Mouse (Mus musculus) neural tube, embryonic 14.5 days (tissue): ENCODE data around the gene Ahdc1. TPM values are rescaled to one million over a fixed set of nuclear protein-coding genes. Genes with fewer than 3 reads are reported as not detected.
A peak's percentile ranks its signal among the peaks of the same experiment; 100 is the strongest.

ENCODE experiments used
- ATAC-seq: fragments of 200-750 bp; cut with Nextera tagmentation; 2 replicates; pipeline ENCODE4 v1.8.0; 2017; ENCODE audit warnings: low read depth, mild to moderate bottlenecking, moderate TSS enrichment, moderate library complexity
- H3K27ac ChIP-seq: fragments of 300-500 bp; sonication (generic); 2 replicates; pipeline ENCODE4 v1.5.1; 2014; ENCODE audit warnings: low read depth, mild to moderate bottlenecking, control low read depth, low read length, moderate library complexity, mixed read lengths
- H3K27me3 ChIP-seq: fragments of 300-500 bp; sonication (generic); 2 replicates; pipeline ENCODE4 v1.6.1; 2014; ENCODE audit warnings: low read length; ENCODE audit not compliant: control insufficient read depth, insufficient read depth
- H3K36me3 ChIP-seq: fragments of 300-500 bp; sonication (generic); 2 replicates; pipeline ENCODE4 v1.6.1; 2014; ENCODE audit warnings: low read length, mixed read lengths; ENCODE audit not compliant: control insufficient read depth, insufficient read depth
- H3K4me1 ChIP-seq: fragments of 300-500 bp; sonication (generic); 2 replicates; pipeline ENCODE4 v1.6.1; 2014; ENCODE audit warnings: low read length; ENCODE audit not compliant: control insufficient read depth, insufficient read depth
- H3K4me2 ChIP-seq: fragments of 300-500 bp; sonication (generic); 2 replicates; pipeline ENCODE4 v1.6.1; 2014; ENCODE audit warnings: mild to moderate bottlenecking, low read depth, low read length, control low read depth
- H3K4me3 ChIP-seq: fragments of 300-500 bp; sonication (generic); 2 replicates; pipeline ENCODE4 v1.5.1; 2014; ENCODE audit warnings: low read depth, low read length, control low read depth, mixed read lengths
- H3K9ac ChIP-seq: fragments of 300-500 bp; sonication (generic); replicated peaks from 2 replicates; pipeline ENCODE4 v1.6.1; 2014; ENCODE audit warnings: low read depth, mild to moderate bottlenecking, control low read depth, low read length, mixed read lengths
- H3K9me3 ChIP-seq: fragments of 300-500 bp; sonication (generic); 2 replicates; pipeline ENCODE4 v1.6.1; 2016; ENCODE audit warnings: low read length; ENCODE audit not compliant: control insufficient read depth
- WGBS: fragments of 180-500 bp; shearing (Covaris S2); extraction: QIAGEN DNeasy Blood & Tissue Kit; methylation state at CpG from one replicate; pipeline ENCODE4 v1.1.7; 2014; 5-methylcytosine and 5-hydroxymethylcytosine counted together
- polyA plus RNA-seq: library from polyadenylated mRNA; unstranded; fragments of >200 nt; fragmentation: Nextera tagmentation; extraction: Ambion mirVana; gene quantifications from 2 replicates; pipeline ENCODE4 v1.2.1, GENCODE M21; 2014

Gene Ahdc1
- polyA plus RNA-seq, 1 experiment from 2014 or later: 13.1 TPM

GRCm38 (mm10) chr4:133068400-133069138, 57.5 kb downstream of the Ahdc1 start:
- Histone ChIP-seq H3K27ac (no peak overlapping the region), H3K4me1 (peaks cover 9% of the 10 kb centered on the region), H3K9me3 (no peaks in the 10 kb centered on the region), H3K27me3 (no peaks in the 10 kb centered on the region), H3K4me2 (no peak overlapping the region), H3K9ac (no peak overlapping the region), H3K4me3 (no peak overlapping the region), H3K36me3 (peaks cover 25% of the 10 kb centered on the region)
- WGBS: 81% methylated on average over 12 of the region's 12 CpGs
- no peak for ATAC-seq

- Histone ChIP-seq H3K4me2 (no peak overlapping the region), H3K4me3 (no peak overlapping the region), H3K36me3 (peaks cover 11% of the 10 kb centered on the region), H3K9me3 (no peaks in the 10 kb centered on the region), H3K27ac (peak overlapping the region; percentile 39; the same call in 1 of the 2 replicates), H3K27me3 (no peaks in the 10 kb centered on the region), H3K4me1 (peaks cover 23% of the 10 kb centered on the region), H3K9ac (no peak overlapping the region)
- WGBS: 83% methylated on average over 3 of the region's 3 CpGs
- no peak for ATAC-seq
Observed at GRCm38 (mm10) chr4:133070388-133070787, 59.3 kb downstream of the Ahdc1 start.

- 94% methylated on average over 5 of the region's 5 CpGs for WGBS
- H3K4me3 ChIP-seq: no peak overlapping the region
- H3K36me3 ChIP-seq: peaks cover 6% of the 10 kb centered on the region
- H3K4me2 ChIP-seq: no peak overlapping the region
- no peak for ATAC-seq
- H3K9ac ChIP-seq: no peak overlapping the region
- no peaks in the 10 kb centered on the region for H3K9me3 ChIP-seq
- peaks cover 23% of the 10 kb centered on the region for H3K4me1 ChIP-seq
- no peaks in the 10 kb centered on the region for H3K27me3 ChIP-seq
- H3K27ac ChIP-seq: peak overlapping the region; percentile 39; the same call in 1 of the 2 replicates
Observed at GRCm38 (mm10) chr4:133070821-133071372, 59.8 kb downstream of the Ahdc1 start.

- no peaks in the 10 kb centered on the region for H3K27me3 ChIP-seq
- WGBS: 63% methylated on average over 8 of the region's 8 CpGs
- H3K36me3 ChIP-seq: peaks cover 8% of the 10 kb centered on the region
- H3K9me3 ChIP-seq: no peaks in the 10 kb centered on the region
- peaks cover 26% of the 10 kb centered on the region for H3K4me1 ChIP-seq
- ATAC-seq: no peak
- no peak overlapping the region for H3K4me3 ChIP-seq
- no peak overlapping the region for H3K4me2 ChIP-seq
- H3K27ac ChIP-seq: peak overlapping the region; percentile 77; the same call in 1 of the 2 replicates
- no peak overlapping the region for H3K9ac ChIP-seq
Observed at GRCm38 (mm10) chr4:133073192-133073591, 62.1 kb downstream of the Ahdc1 start.

- Histone ChIP-seq H3K9ac (0 out of 2 replicates have a peak overlapping the region, but pooled peaks have one; percentile 7), H3K36me3 (peaks cover 9% of the 10 kb centered on the region), H3K9me3 (no peaks in the 10 kb centered on the region)
Observed at GRCm38 (mm10) chr4:133074070-133074819, 63.2 kb downstream of the Ahdc1 start.

GRCm38 (mm10) chr4:133074894-133075572, 64.0 kb downstream of the Ahdc1 start:
- Histone ChIP-seq H3K9ac (no peak overlapping the region), H3K4me3 (no peak overlapping the region), H3K27ac (peak overlapping the region; percentile 77), H3K36me3 (peaks cover 9% of the 10 kb centered on the region), H3K4me2 (no peak overlapping the region), H3K4me1 (peaks cover 26% of the 10 kb centered on the region), H3K9me3 (no peaks in the 10 kb centered on the region), H3K27me3 (no peaks in the 10 kb centered on the region)
- ATAC-seq: no peak
- WGBS: 49% methylated on average over 8 of the region's 8 CpGs

More at GRCm38 (mm10) chr4:133074070-133074819, 63.2 kb downstream of the Ahdc1 start:
- Histone ChIP-seq H3K27me3 (no peaks in the 10 kb centered on the region), H3K27ac (peak overlapping the region; percentile 77), H3K4me3 (no peak overlapping the region), H3K4me2 (no peak overlapping the region), H3K4me1 (peaks cover 26% of the 10 kb centered on the region)
- ATAC-seq: peak; percentile 64
- WGBS: 22% methylated on average over 9 of the region's 9 CpGs

- no peak for ATAC-seq
- WGBS: 59% methylated on average over 5 of the region's 5 CpGs
- H3K4me2 ChIP-seq: no peak overlapping the region
- peaks cover 16% of the 10 kb centered on the region for H3K4me1 ChIP-seq
- no peak overlapping the region for H3K27ac ChIP-seq
- no peak overlapping the region for H3K4me3 ChIP-seq
- H3K9ac ChIP-seq: no peak overlapping the region
- H3K27me3 ChIP-seq: no peaks in the 10 kb centered on the region
- H3K36me3 ChIP-seq: peaks cover 9% of the 10 kb centered on the region; the same call in 1 of the 2 replicates
- H3K9me3 ChIP-seq: no peaks in the 10 kb centered on the region
Observed at GRCm38 (mm10) chr4:133078947-133079346, 67.9 kb downstream of the Ahdc1 start.

- Histone ChIP-seq H3K9ac (no peak overlapping the region), H3K9me3 (no peaks in the 10 kb centered on the region), H3K4me3 (no peak overlapping the region), H3K4me2 (no peak overlapping the region), H3K36me3 (peaks cover 9% of the 10 kb centered on the region; the same call in 1 of the 2 replicates), H3K27ac (no peak overlapping the region), H3K27me3 (no peaks in the 10 kb centered on the region), H3K4me1 (peaks cover 16% of the 10 kb centered on the region)
- WGBS: 45% methylated on average over 7 of the region's 7 CpGs
- ATAC-seq: no peak
Observed at GRCm38 (mm10) chr4:133079416-133080113, 68.5 kb downstream of the Ahdc1 start.
